Mouse (Mus musculus) olfactory bulb, adult 2 months (tissue): Measurements from ENCODE around the gene Adk. TPM values are rescaled to one million over a fixed set of nuclear protein-coding genes. Genes with fewer than 3 reads are reported as not detected.

Experiments
- H3K27ac ChIP-seq: fragments of 200-500 bp; 2 replicates; pipeline ENCODE4 v1.5.1; 2012; ENCODE audit warnings: low read depth, low read length; ENCODE audit not compliant: insufficient read depth
- H3K4me1 ChIP-seq: fragments of 200-500 bp; 2 replicates; pipeline ENCODE4 v1.6.1; 2012; ENCODE audit warnings: low read length; ENCODE audit not compliant: control insufficient read depth, insufficient read depth
- H3K4me3 ChIP-seq: fragments of 200-500 bp; 2 replicates; pipeline ENCODE4 v1.5.1; 2012; ENCODE audit warnings: mild to moderate bottlenecking, low read depth, low read length, moderate library complexity; ENCODE audit not compliant: insufficient read depth
- CTCF ChIP-seq: fragments of 200-500 bp; IDR thresholded peaks from 2 replicates; pipeline ENCODE4 v1.5.1; 2012; ENCODE audit warnings: low read depth, mild to moderate bottlenecking, low read length, moderate library complexity; ENCODE audit not compliant: insufficient read depth
- POLR2A ChIP-seq: fragments of 200-500 bp; IDR thresholded peaks from 2 replicates; pipeline ENCODE4 v1.6.1; 2012; ENCODE audit warnings: mild to moderate bottlenecking, low read depth, low read length, moderate library complexity; ENCODE audit not compliant: insufficient read depth
- WGBS: fragments of 180-500 bp; shearing (Covaris S2); methylation state at CpG from one replicate; pipeline ENCODE4 v1.1.7; 2018; 5-methylcytosine and 5-hydroxymethylcytosine counted together
- polyA plus RNA-seq: library from polyadenylated mRNA; stranded (reverse); fragments of >200 nt; gene quantifications from 2 replicates; pipeline ENCODE4 v1.2.4, GENCODE M21; 2012; ENCODE audit warnings: low replicate concordance; ENCODE audit not compliant: missing spikeins, insufficient read depth, insufficient read length

Gene Adk
- polyA plus RNA-seq, 1 experiment, result not detected

DNA sequence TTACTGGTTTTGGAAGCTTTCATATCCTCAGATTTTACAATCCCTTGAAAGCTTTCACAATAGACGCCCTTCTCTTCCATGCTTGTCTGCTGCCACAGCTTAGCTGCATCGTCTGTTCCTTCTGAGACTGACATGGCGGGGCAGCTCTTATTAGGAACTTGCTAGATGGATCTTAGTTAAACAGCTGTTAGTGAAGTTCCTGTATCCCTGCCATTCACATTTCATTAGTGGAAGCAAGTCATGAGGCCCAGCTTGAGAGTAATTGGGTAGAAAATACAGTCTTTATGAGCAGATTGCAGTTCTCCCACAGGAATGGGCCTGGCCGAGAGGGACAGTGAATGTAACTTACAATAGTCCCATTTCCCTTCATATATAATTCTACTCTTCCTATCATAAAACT is 356.5 kb downstream of the Adk start:
- Histone ChIP-seq H3K4me1 (peaks cover 2% of the 10 kb centered on the region; the same call in 1 of the 2 replicates), H3K4me3 (no peak overlapping the region), H3K27ac (no peak overlapping the region)
- TF ChIP-seq CTCF, result no peak
- no peak for TF ChIP-seq POLR2A
- WGBS, result 80% methylated on average over 4 of the region's 4 CpGs

DNA sequence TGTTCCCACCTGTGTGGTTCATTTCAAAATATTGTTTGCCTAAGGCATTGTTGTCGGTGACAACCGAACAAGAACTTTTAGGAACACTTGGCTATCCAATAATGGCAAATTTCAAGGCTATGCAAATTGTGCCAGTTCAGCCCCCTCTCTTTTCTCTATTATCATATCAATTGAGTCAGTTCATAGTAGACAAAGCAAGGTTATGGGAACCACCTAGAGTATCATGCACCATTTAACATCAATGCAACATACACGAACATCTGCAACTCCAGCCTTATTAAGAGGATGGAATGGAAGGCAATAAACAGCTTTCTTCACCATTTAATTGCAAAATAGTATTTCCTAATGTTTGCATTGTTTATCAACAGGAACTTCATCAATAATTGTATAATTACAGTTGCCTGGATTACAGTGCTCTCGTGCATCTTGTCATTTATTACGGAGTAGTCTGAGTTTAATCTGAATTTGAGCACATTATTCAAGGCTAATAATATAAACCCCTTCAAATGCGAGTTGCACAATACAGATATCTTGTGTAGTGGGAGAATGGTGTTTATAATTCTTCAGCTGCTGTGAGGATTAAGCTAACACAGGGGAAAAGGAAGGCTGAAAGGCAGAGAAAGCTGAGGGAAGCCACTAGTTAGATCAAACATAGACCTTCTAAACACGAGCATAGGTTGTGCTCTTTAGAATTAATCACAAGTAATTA is 358.5 kb downstream of the Adk start:
- TF ChIP-seq CTCF (no peak), POLR2A (no peak)
- peaks cover 2% of the 10 kb centered on the region; the same call in 1 of the 2 replicates for H3K4me1 ChIP-seq
- H3K4me3 ChIP-seq, result no peak overlapping the region
- 42% methylated on average over 7 of the region's 7 CpGs for WGBS
- no peak overlapping the region for H3K27ac ChIP-seq

DNA sequence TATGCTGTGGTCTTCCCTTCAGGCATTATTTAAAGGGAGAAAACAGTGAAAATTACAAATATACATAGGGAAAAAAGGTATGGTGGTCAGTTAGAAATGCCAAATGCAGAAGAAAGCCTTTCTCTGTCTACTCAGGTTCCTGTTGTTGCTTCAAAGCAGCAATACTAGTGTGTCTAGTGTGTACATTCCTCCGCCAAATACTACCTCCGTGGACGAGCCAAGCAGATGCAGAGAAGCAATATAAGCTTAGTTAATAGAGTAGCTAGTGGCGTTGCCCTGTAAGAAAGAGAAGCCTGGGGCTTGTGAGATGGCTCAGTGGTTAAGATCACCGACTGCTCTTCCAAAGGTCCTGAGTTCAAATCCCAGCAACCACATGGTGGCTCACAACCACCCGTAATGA is 359.1 kb downstream of the Adk start:
- Histone ChIP-seq H3K4me3 (no peak overlapping the region), H3K4me1 (peaks cover 2% of the 10 kb centered on the region; the same call in 1 of the 2 replicates), H3K27ac (no peak overlapping the region)
- 61% methylated on average over 6 of the region's 6 CpGs for WGBS
- TF ChIP-seq POLR2A (no peak), CTCF (no peak)

DNA sequence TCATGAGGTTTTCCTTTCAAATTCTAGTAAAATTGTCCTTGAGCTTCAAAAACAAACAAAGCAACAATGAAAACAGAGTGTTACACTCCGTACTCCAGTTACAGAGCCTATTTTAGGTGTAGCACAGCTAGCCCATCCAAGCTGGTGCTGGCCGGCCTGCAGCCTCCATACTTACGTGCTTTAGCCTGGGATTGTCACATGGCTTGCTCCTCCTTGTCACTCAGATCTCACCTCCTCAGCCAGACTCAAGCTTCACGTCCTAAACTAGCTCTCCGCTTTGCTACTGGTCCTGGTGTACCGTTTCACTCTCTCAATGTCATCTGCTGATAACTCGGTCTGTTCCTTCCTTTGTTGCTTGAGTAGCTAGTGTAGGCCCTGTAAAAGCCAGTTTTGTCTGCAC is 366.0 kb downstream of the Adk start:
- Histone ChIP-seq H3K4me3 (no peak overlapping the region), H3K4me1 (no peaks in the 10 kb centered on the region), H3K27ac (no peak overlapping the region)
- TF ChIP-seq CTCF (no peak), POLR2A (no peak)
- WGBS, result 93% methylated on average over 7 of the region's 7 CpGs

DNA sequence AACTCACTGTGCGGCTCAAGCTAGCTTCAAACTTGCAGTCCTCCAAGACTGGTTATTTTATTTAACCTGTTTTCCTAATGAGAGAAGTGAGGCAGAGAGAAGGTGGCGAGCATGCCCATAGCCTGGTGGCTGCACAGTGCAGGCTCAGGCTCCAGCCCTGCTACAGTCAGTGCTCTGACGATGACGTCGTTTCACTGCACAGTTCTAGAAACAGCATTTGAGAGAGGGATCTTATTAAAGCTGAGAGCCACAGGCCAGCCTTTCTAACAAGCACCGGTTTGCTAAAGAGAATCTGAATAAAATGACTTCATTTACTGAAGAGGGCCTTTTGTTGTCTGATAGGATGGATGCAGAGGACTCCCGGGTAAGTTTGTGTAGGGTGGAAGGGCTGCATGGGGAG is 375.0 kb downstream of the Adk start:
- Histone ChIP-seq H3K27ac (no peak overlapping the region), H3K4me1 (peaks cover 2% of the 10 kb centered on the region; the same call in 1 of the 2 replicates), H3K4me3 (no peak overlapping the region)
- TF ChIP-seq CTCF (no peak), POLR2A (no peak)
- 46% methylated on average over 7 of the region's 7 CpGs for WGBS

DNA sequence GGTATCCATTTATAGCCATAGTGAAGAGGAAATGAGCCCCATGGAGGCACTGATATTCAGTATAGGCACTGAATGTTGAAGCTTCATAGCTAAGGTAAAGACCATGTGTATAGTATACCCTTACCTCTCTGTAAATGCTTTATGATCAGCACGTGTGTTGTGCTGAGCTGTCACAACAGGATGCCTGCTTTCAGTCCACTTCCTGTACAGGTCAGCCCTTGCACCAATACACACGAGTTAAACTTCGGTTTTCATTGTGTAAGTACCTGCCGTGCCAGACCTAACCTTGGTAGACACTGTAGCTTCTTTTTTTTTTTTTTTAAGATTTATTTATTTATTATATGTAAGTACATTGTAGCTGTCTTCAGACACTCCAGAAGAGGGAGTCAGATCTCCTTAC is 381.0 kb downstream of the Adk start:
- H3K27ac ChIP-seq, result no peak overlapping the region
- TF ChIP-seq POLR2A (no peak), CTCF (no peak)
- H3K4me1 ChIP-seq, result no peaks in the 10 kb centered on the region
- 94% methylated on average over 4 of the region's 4 CpGs for WGBS
- H3K4me3 ChIP-seq, result no peak overlapping the region

DNA sequence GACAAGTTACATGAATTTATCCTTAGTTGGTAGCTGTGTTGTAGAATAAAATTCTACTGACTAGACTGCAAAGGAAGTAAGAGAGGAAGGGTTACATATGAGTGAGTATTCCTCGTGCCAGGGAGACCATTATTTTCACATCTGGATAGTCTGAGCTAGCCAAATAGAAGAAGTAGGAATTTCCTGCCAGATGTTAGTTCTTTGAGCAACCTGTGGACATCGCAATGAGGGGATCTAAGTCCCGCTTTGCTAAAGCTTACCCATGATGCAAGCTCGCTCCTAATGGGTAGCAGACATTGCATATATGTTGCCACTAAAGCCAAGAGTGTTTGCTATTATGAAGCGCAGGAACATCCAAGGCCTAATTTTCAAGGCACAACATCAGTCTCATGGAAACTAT is 381.6 kb downstream of the Adk start:
- WGBS, result 94% methylated on average over 5 of the region's 5 CpGs
- Histone ChIP-seq H3K4me3 (no peak overlapping the region), H3K27ac (no peak overlapping the region)

DNA sequence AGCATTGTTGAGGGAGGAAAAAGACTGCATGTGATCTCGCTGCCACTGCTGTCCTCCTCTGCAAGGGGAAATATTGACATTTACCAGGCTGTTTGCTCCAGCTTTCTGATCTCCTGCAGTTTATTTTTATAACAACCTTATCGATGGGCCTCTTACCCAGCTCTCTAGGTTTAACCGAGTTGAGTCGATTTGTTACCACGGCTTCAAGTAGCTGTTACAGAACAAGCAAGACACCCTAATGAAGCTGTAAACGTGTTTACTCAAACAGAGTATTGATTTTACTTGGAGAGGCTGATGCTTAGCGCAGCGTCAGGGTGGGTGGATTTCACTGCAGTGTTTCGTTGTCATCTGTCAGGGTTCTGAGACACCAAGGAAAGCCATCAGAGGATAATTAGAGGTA is 382.3 kb downstream of the Adk start:
- 25% methylated on average over 9 of the region's 9 CpGs for WGBS
- H3K27ac ChIP-seq, result no peak overlapping the region
- TF ChIP-seq CTCF, result no peak
- no peak for TF ChIP-seq POLR2A

More for the DNA sequence above, 381.6 kb downstream of the Adk start:
- TF ChIP-seq CTCF, result no peak
- no peak for TF ChIP-seq POLR2A
- no peaks in the 10 kb centered on the region for H3K4me1 ChIP-seq

DNA sequence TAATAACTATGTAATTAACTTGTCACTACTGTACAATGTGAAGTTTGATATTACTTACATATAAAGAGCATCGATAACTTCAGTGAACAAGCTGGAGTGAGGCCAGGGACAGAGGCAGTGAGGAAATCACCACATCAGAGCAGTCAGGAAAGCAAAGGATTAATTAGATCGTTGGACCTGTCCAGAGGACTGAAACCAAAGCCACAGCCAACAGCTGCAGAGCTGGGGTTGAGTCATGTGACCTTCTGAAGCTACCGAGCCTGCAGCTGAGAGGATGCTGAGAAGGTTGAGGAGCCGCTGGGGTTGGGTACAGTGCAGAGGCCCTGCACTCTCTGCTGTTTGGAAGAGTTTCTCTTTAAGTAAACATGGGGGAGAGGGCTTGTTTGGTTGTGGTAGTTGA is 387.4 kb downstream of the Adk start:
- TF ChIP-seq POLR2A, result no peak
- no peak for TF ChIP-seq CTCF
- 10% methylated on average over 4 of the region's 4 CpGs for WGBS

More for the DNA sequence above, 382.3 kb downstream of the Adk start:
- no peaks in the 10 kb centered on the region for H3K4me1 ChIP-seq
- no peak overlapping the region for H3K4me3 ChIP-seq

More for the DNA sequence above, 387.4 kb downstream of the Adk start:
- H3K4me3 ChIP-seq, result no peak overlapping the region
- peaks cover 6% of the 10 kb centered on the region for H3K4me1 ChIP-seq
- peak overlapping the region; percentile 80 for H3K27ac ChIP-seq
